Mouse (Mus musculus): Measurements from ENCODE around the gene Lrp2. TPM values are rescaled to one million over a fixed set of nuclear protein-coding genes. Genes with fewer than 3 reads are reported as not detected.

Lrp2 gene
- polyA plus RNA-seq, 1 experiment from 2014 or later: 37.5 TPM

- DNase-seq (ENCODE audit: low spot score) (no peak), ATAC-seq (replicated peaks; ENCODE audit: low FRiP score, low read depth) (peak; percentile 80)
- Histone ChIP-seq H3K4me1 (replicated peaks; ENCODE audit: insufficient read depth, low read length) (no peaks in the 10 kb centered on the region), H3K36me3 (ENCODE audit: insufficient read depth, low read length) (no peaks in the 10 kb centered on the region), H3K9me3 (replicated peaks; ENCODE audit: low read length) (no peaks in the 10 kb centered on the region), H3K9ac (ENCODE audit: low read depth, low read length) (no peak overlapping the region), H3K27me3 (ENCODE audit: insufficient read depth, low read length) (no peaks in the 10 kb centered on the region), H3K27ac (no peak overlapping the region), H3K4me2 (ENCODE audit: low read length) (no peak overlapping the region), H3K4me3 (replicated peaks; ENCODE audit: low read depth, low read length) (no peak overlapping the region)
- no peak for TF ChIP-seq CTCF (IDR thresholded peaks at IDR 0.05; ENCODE audit: low read depth)
- 68% methylated on average over 5 of the region's 5 CpGs for WGBS
Observed at GRCm38 (mm10) chr2:69551639-69552038, 34.2 kb downstream of the Lrp2 start.

GRCm38 (mm10) chr2:69546823-69547222 is 39.0 kb downstream of the Lrp2 start:
- no peaks in the 10 kb centered on the region for H3K36me3 ChIP-seq (ENCODE audit: insufficient read depth, low read length)
- H3K9me3 ChIP-seq (replicated peaks; ENCODE audit: low read length): no peaks in the 10 kb centered on the region
- H3K9ac ChIP-seq (ENCODE audit: low read depth, low read length): no peak overlapping the region
- ATAC-seq (replicated peaks; ENCODE audit: low FRiP score, low read depth) (no peak), DNase-seq (ENCODE audit: low spot score) (no peak)
- H3K27me3 ChIP-seq (ENCODE audit: insufficient read depth, low read length): no peaks in the 10 kb centered on the region
- H3K4me2 ChIP-seq (ENCODE audit: low read length): no peak overlapping the region
- H3K4me1 ChIP-seq (replicated peaks; ENCODE audit: insufficient read depth, low read length): no peaks in the 10 kb centered on the region
- H3K4me3 ChIP-seq (replicated peaks; ENCODE audit: low read depth, low read length): no peak overlapping the region
- peak; percentile 18; the same call in 1 of the 2 replicates for TF ChIP-seq CTCF (IDR thresholded peaks at IDR 0.05; ENCODE audit: low read depth)
- no peak overlapping the region for H3K27ac ChIP-seq
- WGBS: 75% methylated on average over 11 of the region's 11 CpGs

DNA sequence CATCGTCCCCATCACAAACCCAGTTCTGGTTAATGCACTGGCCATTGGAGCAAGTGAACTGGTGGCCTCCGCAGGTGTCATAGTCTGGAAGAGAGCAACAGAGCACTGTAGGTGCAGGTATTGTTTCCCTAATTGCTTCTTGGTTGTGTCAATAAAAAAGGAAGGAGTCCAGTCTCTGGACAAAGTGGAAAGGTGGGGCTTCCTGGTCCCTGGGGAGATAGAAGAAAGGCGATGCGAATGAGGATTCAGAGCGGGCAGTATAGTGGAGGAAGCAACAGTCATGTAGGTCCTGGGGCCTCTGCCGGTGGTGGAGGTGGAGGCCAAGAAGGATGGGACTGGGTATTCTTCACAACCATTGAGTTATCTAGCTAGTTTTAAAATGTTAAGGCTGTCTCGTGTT is 49.8 kb downstream of the Lrp2 start:
- Histone ChIP-seq H3K27me3 (ENCODE audit: insufficient read depth, low read length) (no peaks in the 10 kb centered on the region), H3K36me3 (ENCODE audit: insufficient read depth, low read length) (no peaks in the 10 kb centered on the region), H3K9ac (ENCODE audit: low read depth, low read length) (no peak overlapping the region), H3K27ac (no peak overlapping the region), H3K4me1 (replicated peaks; ENCODE audit: insufficient read depth, low read length) (no peaks in the 10 kb centered on the region), H3K9me3 (replicated peaks; ENCODE audit: low read length) (no peaks in the 10 kb centered on the region), H3K4me2 (ENCODE audit: low read length) (no peak overlapping the region), H3K4me3 (replicated peaks; ENCODE audit: low read depth, low read length) (no peak overlapping the region)
- no peak for TF ChIP-seq CTCF (IDR thresholded peaks at IDR 0.05; ENCODE audit: low read depth)
- WGBS: 74% methylated on average over 7 of the region's 7 CpGs
- DNase-seq (ENCODE audit: low spot score) (no peak), ATAC-seq (replicated peaks; ENCODE audit: low FRiP score, low read depth) (no peak)

DNA sequence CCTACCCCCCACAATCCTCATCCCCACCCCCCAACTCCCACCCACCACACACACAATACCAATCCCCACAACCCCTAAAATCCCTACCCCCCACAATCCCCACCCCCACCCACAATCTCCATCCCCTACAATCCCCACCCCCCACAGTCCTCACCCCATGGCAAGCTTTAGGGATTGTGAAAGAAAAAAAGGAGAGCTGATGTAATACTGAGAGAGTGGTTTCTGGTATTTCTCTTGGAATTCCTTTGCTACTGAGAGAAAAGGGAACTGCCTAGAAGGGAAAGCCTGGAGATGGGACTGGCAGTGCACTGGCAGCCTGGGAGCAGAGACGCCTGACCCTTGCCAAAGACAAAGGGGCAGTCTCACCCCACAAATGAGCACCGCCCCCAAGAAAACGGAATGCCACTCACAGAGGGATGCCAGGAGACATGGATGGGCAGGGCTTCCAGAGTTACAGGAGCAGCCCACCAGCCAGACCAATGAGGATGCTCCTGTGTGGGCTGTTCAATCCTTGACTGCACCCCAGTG is 54.3 kb downstream of the Lrp2 start:
- Histone ChIP-seq H3K27ac (no peak overlapping the region), H3K36me3 (ENCODE audit: insufficient read depth, low read length) (no peaks in the 10 kb centered on the region), H3K4me1 (replicated peaks; ENCODE audit: insufficient read depth, low read length) (no peaks in the 10 kb centered on the region), H3K9ac (ENCODE audit: low read depth, low read length) (no peak overlapping the region), H3K4me3 (replicated peaks; ENCODE audit: low read depth, low read length) (no peak overlapping the region), H3K9me3 (replicated peaks; ENCODE audit: low read length) (no peaks in the 10 kb centered on the region), H3K27me3 (ENCODE audit: insufficient read depth, low read length) (no peaks in the 10 kb centered on the region), H3K4me2 (ENCODE audit: low read length) (no peak overlapping the region)
- no peak for DNase-seq (ENCODE audit: low spot score)
- 0 out of 2 replicates have a peak, but pooled peaks have one; percentile 21 for ATAC-seq (replicated peaks; ENCODE audit: low FRiP score, low read depth)
- 49% methylated on average over 3 of the region's 3 CpGs for WGBS
- no peak for TF ChIP-seq CTCF (IDR thresholded peaks at IDR 0.05; ENCODE audit: low read depth)

GRCm38 (mm10) chr2:69530691-69531527 is 55.0 kb downstream of the Lrp2 start:
- Histone ChIP-seq H3K27me3 (ENCODE audit: insufficient read depth, low read length) (no peaks in the 10 kb centered on the region), H3K4me3 (replicated peaks; ENCODE audit: low read depth, low read length) (no peak overlapping the region), H3K4me1 (replicated peaks; ENCODE audit: insufficient read depth, low read length) (no peaks in the 10 kb centered on the region), H3K36me3 (ENCODE audit: insufficient read depth, low read length) (no peaks in the 10 kb centered on the region), H3K27ac (no peak overlapping the region), H3K9ac (ENCODE audit: low read depth, low read length) (no peak overlapping the region), H3K9me3 (replicated peaks; ENCODE audit: low read length) (no peaks in the 10 kb centered on the region), H3K4me2 (ENCODE audit: low read length) (no peak overlapping the region)
- DNase-seq (ENCODE audit: low spot score): no peak
- ATAC-seq (replicated peaks; ENCODE audit: low FRiP score, low read depth): 0 out of 2 replicates have a peak, but pooled peaks have one; percentile 21
- WGBS: 24% methylated on average over 14 of the region's 14 CpGs
- no peak for TF ChIP-seq CTCF (IDR thresholded peaks at IDR 0.05; ENCODE audit: low read depth)

DNA sequence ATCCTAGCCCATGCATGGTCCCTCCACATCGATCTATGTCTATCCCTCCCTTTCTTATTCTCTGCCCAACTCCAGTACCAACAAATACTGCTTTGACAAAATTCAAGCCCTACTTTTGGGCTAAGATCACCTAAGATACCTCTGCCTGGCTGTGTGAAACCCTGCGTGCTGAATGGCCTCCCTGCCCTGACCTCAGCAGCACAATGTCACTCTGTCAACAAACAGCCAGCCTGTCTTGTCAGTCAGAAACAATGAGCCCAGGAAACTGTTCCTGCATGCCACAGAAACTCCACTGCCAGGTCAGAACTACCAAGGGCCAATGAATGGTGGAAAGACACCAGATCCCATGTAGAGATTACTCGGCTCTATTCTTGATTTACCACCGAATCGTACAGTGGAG is 55.7 kb downstream of the Lrp2 start:
- Histone ChIP-seq H3K27ac (no peak overlapping the region), H3K9ac (ENCODE audit: low read depth, low read length) (no peak overlapping the region), H3K9me3 (replicated peaks; ENCODE audit: low read length) (no peaks in the 10 kb centered on the region), H3K27me3 (ENCODE audit: insufficient read depth, low read length) (no peaks in the 10 kb centered on the region), H3K36me3 (ENCODE audit: insufficient read depth, low read length) (no peaks in the 10 kb centered on the region), H3K4me1 (replicated peaks; ENCODE audit: insufficient read depth, low read length) (no peaks in the 10 kb centered on the region), H3K4me2 (ENCODE audit: low read length) (no peak overlapping the region), H3K4me3 (replicated peaks; ENCODE audit: low read depth, low read length) (no peak overlapping the region)
- WGBS: 41% methylated on average over 5 of the region's 5 CpGs
- no peak for ATAC-seq (replicated peaks; ENCODE audit: low FRiP score, low read depth)
- no peak for TF ChIP-seq CTCF (IDR thresholded peaks at IDR 0.05; ENCODE audit: low read depth)
- DNase-seq (ENCODE audit: low spot score): no peak

Measured in kidney, postnatal 0 days (tissue).